Mouse (Mus musculus) CD8-positive naive resting alpha-beta T cell, adult 2 months (primary cell): ENCODE measurements around the gene Syngap1.

Source experiments
- DNase-seq, 2 experiments: peaks; one replicate each; pipeline ENCODE4 v3.0.0; 2022; ENCODE audit warnings: low read depth in 2 of 2, low spot score in 2 of 2

The Syngap1 gene

DNA sequence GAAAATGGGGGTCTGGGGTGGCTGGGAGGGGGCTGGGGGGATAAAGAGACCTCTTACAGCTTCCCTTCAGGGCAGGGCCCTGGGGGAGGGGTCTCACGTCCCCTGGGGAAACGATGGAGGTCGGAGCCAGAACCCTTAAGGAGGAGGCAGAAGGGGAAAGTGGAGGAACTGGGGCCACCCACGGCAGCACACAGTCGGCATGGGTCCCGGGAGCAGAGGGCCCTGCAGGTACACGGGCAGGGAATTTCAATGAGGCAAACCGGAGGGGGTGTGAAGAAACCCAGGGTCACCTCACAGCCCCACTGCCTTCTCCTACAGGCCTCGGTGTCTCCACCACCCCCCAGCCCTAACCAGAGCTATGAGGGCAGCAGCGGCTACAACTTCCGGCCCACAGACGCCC is 4.6 kb upstream of the Syngap1 start:
- no peak for DNase-seq

DNA sequence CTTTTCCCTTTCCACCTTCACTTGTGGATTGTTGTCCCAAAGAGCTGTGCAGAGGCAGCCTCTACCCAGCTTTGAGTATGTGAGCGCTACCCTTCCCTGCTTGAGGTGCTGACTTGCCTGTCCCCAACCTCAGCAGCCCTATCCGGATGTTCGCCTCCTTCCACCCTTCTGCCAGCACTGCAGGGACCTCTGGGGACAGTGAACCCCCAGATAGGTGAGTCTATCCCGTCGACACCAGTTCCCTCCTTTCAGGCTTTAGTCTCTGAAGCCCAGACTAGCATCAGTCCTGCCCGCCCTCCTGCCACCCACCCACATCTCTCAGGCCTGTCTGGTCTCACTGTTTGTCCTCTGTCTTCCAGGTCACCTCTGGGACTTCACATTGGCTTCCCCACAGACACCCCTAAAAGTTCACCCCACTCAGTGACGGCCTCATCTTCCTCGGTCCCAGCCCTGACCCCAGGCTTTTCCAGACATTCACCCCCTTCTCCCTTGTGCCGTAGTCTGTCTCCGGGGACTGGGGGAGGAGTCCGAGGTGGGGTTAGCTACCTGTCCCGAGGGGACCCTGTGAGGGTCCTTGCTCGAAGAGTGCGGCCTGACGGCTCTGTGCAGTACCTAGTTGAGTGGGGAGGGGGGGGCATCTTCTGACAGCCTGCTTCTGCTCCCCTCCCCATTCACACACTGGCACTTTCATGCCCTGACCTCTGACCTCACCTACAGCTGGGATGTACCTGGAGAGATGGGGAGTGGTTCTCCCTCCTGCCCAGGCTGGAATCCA is 3.9 kb upstream of the Syngap1 start:
- no peak for DNase-seq

DNA sequence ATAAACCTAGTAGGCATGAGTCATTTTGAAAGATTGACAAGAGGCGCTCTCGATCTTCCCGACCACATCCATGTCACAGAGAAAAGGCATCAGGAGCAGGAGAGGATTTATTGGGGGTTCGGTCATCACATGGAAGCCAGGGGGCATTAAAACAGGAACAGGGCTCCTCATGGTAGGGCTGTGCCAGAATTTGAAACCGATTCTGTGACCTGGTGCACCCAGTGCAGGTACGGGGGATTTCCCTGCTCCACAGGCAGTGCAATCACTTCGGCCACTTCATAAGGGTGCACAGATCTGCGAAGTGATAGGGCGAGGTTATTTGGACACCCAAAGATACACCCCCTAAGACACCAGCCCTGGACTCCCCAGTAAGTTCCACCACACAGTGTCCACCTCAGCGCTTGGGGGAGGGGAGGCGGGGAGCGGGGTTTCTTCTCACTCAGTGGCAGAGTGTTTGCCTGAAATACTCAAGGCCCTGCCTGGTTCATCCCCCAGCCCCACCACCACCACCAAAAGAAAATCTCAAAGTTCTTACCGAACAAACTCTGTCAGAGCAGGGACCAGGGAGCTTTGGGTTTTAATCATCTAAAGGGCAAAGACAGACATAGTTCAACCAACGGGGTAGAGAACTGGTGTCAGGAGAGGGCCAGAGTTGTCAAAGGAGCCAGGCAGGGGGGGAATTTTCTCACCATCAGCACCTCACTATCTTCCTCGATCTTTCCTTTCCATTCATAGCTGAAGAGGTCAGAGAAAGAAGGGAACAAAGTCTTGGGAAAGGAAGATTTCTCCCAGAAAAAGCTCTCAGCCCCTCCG is 3.0 kb upstream of the Syngap1 start:
- DNase-seq = no peak

DNA sequence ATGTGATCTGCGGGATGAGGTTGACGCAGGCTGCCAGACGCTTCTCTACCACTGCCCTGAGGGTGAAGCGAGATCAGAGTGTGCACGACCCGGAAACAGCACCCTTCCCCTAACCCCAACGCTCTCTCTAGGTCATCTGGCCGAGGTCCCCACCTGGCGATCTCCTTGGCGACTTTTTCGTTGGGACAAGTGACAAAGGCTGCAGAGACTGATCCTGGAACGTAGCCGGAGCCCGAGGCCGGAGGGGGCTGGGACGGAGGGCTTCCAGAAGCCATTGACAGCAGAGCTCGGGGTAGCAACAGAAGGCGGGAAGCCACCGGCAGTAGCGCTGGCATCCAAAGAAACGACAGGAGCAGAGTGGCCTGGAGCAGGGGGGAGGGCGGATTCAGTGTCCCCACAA is 2.3 kb upstream of the Syngap1 start:
- DNase-seq = no peak

DNA sequence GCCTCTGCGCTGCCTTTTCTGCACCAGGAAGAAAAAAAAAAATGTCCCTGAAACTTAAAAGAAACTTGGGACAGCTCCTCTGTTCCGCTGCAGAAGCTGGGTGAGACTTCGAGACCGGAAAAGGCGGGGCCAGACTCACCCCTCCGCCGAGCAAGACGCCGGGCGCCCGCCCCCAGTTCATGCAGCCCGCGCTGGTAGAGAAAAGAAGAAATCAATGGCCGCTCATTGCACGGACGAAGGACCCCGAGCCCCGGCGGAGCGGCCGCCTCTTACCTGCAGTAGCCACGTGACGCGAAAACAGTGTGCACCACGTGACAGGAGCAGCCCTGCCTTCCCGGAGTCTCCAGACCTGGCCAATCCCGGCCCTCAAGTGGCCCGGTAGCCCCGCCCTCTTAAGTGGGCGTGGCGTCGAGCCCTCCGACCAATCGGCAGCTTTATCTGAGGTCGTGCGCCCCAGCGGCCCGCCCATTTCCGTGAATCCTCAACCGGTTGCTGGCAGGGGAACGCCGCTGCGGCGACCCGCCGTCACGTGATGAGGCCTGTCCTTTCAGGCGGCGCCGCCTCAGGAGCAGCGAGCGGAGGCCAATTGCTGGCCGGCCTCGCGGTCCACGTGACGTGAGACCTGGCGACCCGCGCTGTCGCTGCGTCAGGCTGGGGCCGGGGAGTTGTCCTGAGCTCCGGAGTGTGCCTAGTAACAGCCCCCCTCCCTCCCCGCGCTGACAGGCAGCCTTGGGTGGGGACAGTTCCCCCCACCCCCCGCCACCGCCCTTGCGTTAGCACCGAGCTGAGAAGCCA is 1.7 kb upstream of the Syngap1 start, which contains the start of gene Cuta:
Gene Cuta (minus strand): TSS at position 392 of the 795 bp plus-strand sequence.
- DNase-seq = peak; percentile 98

DNA sequence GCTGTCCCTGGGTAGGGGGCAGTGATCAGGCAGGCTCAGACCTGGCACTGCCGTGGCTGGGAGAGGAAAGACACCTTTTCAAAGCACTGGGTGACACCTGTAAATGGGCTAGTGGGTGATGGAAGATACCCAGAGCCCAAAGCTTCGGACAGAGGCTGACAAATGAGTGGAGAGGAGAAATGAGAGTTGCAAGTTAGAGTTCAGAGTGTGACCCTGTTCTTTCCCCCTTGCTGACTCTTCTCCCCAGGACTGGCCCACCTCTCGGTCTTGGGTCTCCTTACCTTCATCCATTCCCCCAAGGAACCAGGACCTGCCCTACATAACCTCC is 1.1 kb upstream of the Syngap1 start:
- no peak for DNase-seq

DNA sequence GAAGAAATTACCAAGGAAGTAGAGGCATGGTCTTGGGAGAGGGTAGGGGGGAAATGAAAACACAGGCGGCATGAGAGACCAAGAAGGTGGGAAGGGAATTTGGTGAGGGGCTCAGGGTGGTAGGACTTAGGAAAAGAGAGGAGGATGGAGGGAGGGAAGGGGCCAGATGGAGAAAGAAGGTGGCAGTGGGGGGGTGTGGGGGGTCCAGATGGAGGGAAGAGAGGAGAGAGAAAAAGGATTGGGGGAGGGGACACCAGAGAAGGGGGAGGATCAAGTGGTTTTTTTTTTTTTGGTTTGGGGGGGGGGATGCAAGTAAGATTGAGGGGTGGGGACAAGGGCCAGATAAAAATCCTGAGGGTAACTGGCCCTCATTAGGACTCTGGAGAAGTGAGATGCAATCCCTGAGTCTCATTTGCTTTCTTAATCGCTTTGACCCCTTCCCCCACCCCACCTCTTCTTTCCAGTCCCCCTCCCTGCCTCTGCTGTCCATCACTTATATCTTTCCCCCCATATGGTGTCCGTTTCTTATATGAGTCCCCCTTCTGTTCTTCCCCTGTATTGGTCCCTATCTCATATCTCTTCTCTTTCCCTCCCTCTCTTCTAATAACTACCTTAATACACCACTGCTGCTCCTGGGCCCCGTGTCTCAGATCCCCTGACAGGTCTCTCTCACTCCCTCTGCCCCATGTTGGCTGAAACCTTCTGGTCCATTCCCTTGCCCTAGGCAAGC is 953 bp downstream of the Syngap1 start:
- DNase-seq = no peak

DNA sequence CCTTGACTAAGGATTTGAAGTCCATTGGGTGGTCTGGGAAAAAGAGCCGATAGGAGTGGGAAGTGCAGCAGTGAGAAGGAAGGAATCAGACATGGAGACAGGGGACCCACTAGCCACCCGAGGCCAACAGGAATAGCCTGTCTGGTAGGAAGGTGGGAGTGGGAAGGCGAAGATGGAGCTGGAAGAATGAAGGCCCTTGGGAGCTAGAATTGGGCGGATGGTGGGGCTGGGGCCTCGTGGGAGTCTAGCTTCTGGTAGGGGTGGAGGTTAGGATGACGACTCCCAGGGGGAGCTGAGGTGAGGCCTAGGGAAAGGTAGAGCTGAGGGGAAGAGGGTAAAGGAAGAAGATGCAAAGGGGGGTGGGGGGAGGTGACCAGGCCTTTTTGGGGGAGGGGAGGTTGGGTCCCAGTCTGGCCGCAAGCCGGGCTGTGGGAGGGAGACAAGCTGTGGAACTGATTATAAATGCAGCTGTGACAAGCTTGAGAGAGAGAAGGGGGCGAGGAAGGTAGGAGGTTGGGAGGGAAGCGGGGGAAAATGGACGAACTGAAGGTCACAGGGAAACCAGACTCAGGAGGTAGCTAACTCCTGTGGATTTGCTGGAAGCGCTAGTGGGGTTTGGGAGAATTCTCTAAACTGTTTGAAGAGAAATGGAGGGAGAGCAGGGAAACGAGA is 4.9 kb downstream of the Syngap1 start:
- no peak for DNase-seq

DNA sequence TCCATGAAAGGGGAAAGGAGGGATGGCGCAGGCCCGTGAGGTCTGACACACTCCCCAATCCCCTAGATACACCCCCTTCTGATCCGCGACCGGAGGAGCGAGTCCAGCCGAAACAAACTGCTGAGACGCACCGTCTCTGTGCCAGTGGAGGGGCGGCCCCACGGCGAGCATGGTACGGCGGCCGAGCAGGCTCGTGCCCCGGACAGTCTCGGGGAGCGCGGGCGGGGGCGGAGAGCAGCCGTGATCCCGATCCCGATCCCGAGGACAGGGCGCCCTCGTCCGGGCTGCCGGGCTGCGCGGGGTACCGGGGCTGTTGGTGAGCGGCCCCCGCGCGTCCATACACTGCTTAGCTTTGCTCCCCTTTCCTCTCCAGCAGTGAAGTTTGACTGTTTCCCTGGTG is 5.5 kb downstream of the Syngap1 start:
- no peak for DNase-seq

DNA sequence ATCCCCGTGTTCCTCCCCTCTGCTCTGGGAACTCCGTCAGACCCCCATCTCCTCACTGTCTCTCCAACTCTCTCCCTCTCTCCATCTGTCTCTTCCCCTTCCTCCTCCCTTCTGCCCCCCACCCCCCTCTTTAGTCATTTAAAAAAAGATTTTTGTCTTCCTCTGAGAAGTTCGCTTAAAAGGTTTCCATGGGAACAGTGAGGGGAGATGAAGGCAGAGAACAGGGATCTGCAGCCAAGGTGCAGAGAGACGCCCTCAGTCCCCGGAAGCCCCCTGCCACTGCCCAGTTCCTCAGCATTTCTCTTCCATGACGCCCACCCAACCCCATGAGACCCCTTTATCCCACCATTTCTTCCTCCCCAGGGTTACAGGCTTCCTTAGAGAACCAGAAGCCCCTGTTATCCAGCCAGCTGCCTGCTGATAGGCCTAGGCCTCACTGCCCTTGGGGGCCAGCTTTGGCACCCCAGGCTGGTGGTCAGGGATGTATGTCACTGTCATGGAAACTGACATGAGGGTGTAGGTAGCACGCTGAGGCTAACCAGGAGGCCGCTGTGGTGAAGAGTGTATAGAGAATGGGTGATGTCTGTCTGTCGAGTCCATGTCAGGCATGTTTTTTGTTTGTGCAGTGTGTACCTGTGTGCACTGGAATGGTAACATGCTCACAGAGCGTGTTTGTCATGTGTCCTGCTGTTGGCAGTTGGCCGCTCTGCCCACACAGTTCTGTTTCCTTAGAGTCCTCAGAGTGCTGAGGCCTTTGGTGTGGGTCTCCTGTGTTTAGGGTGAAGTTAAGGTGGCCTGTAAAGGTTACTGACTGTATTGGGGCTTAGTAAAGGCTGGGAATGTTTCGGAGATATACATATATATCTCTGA is 6.4 kb downstream of the Syngap1 start:
- no peak for DNase-seq

DNA sequence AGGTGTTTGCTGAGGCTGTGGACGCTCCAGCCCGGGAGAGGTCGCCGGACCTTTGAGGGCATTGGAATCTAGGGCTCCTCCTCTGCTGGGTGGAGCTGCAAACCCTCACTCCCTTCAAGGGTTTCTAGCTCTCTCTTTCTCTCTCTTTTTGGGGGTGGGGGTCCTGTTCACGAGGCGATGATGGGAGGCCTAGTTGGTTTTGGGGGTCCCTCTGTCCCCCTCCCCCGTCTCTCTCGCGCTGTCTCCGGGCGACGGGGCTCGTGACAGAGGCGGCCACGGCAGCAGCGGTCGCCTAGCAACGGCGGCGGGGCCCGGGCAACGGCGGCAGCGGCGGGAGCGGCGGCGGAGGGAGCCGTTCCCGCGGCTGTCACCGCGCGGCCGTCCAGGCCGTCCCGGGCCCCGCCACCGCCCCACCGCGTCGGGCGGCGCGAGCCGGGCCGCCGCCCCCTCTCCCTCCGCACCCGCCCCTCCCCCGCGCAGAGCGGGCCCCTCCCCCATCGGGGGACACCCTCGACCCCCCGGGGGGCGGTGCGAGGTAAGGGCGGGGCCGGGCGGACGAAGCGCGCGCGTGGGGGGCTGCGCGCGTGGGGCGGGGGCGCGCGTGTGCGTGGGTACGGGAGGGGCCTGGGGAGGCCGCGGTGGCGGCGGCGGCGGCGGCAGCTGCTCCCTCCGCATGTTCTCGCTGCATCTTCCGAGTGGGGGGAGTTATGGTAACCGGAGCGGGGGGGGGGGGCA is 7.4 kb downstream of the Syngap1 start:
- DNase-seq = no peak

DNA sequence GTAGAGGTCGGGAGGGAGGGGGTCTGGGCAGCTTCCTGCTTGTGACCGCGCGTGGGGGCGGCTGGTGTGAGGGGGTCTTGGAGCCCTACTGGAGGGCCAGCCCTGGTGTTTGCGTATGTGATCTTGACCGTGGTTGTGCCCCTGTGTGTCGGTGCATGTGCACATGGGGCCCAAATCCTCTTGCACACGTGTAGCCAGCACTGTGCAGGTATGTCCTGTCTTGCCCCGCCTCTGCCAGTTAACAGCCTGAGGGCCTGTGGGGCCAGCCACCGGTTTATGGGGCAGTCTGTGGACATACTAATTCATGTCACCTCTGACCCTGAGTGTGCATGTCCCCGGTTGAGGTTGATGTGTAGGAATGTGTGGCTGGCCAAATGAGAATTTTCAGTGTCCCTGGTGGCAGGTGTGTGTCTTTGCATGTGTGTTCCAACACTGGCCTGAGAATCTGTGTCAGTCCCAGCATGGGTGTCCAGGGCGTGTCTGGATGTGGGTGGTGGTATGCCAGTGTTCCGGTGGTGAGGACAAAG is 8.1 kb downstream of the Syngap1 start:
- DNase-seq = no peak

DNA sequence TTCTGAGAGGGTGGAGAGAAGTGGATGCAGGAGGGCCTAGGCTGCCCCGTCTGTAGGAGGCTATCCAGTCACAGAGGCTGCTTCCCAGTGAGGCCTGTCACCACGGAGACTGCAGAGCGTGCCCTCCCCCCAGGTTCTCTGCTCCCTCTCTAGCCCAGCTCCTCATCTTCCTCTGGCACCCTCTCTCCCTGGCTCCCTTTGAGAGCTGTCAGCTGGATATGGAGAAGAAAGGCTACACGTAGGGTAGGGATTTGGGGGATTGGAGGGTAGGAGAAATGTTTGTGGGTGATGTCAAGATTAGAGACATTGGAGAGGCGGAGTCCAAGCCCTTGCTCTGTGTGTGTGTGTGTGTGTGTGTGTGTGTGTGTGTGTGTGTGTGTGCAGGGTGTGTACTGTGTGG is 8.8 kb downstream of the Syngap1 start:
- DNase-seq = no peak

DNA sequence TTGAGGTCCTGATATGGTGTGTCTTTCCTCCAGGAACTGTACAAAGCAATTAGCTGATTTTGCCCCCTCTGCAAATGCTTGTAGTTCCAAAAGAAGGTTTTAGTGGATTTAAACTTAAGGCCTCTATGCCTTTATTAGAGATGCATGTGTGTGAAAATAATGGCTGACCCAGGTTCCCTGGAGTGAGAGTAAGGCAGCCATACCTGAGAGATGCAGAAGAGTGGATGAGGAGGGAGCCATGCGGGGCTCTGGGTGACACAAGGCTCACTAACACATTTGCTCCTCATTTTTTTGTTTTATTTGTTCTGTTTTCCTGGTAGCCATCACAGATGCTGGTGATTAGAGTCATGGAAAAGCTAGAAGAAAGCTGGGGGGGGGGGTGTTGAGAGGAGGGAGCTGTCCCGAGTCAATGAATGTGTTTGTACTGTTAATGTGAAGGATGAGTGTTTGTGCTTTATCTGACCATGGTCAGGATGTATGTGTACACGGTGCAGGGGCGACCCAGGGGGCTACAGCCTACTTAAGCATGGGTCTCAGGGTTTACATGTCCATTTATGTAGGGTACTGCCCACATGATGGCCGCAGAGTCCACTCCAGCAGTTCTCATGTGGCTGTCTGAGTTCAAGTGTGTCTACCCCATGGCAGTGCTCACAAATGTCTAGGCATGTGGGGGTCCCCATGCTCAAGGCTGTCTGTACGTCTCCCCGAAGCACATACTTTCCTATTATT is 9.7 kb downstream of the Syngap1 start:
- DNase-seq = no peak

DNA sequence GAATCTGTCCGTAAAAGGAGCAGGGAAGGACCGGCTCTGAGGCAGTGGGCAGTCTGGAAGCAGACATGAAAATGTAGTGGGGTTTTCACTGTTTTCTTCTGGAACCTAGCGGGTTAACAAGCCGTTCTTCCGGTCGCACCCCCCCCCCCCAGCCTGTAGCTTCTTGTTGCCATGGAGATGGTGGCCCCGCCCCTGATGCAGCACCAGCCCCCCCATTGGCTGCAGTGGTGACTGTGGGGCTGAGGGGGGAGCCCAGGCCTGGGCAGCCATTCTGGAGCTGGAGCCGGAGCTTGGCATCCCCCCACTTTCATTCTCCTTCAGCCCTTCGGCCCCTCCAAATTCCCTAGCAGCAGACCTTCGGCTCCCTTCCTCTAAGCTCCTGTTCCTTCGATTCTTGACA is 10.4 kb downstream of the Syngap1 start:
- peak; percentile 56 to 74 for DNase-seq

DNA sequence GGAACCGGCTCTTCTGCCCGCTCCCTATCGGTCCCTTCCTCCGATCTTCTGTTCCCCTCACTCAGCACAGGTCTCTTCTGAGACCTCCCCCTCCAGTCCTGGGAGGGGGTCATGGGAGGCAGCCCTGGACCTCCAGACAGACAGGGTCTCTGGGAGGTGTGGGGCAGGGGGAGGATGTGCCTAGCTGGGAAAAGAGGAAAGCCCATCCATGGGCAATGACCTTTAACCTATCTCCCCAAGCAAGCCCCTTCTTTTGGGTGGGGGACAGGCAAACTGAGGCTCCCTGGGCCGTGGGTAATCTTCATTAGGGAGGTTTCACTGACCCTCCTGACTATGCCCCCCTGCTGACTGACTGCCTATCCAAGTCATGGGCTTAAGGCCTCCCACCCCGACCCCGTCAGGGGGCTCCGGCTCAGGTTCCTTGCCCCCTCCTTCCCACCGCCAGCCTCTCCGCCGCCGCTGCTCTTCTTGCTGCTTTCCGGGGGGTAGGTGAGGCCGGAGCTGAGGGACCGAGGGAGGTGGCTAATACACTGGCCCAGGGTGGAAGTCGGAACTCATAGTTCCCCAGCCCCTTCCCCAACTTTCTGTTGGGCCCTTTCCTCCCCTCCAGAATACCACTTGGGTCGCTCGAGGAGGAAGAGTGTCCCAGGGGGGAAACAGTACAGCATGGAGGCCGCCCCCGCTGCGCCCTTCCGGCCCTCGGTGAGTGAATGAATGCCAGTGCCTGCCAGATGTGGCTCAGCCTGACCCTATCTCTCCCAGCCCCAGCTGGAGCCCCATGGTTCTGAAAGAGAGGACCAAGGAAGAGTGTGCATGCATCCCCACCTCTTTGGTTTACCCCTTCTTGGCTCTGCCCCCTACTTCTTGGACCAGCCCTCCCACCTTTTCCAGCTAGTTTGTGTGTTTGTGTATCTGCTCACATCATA is 11.2 kb downstream of the Syngap1 start:
- no peak for DNase-seq

DNA sequence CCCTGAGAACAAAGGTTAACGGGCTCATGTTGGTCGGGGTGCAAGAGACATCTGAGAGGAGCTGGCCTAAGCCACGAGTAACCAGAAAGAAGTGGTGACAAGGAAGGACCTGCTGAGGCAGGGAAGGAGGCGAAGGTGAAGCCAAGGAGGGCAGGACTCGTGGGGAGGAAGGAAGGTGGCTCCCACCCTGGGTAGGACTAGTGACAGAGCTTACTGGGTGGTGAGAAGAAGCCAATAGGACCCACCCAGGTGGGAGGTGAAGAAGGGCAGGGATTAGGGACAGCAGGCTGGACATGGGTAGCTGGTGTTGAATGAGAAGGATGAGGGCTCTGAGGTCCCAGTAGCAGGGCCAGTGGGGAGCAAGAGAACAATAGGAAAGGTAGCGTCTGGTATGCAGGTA is 12.1 kb downstream of the Syngap1 start:
- no peak for DNase-seq
